Mouse (Mus musculus): ENCODE results near the gene Lman1l. TPM values are rescaled to one million over a fixed set of nuclear protein-coding genes. Genes with fewer than 3 reads are reported as not detected.

The Lman1l gene
- total and polyA plus RNA-seq, 2 experiments from 2014 or later = not detected

DNA sequence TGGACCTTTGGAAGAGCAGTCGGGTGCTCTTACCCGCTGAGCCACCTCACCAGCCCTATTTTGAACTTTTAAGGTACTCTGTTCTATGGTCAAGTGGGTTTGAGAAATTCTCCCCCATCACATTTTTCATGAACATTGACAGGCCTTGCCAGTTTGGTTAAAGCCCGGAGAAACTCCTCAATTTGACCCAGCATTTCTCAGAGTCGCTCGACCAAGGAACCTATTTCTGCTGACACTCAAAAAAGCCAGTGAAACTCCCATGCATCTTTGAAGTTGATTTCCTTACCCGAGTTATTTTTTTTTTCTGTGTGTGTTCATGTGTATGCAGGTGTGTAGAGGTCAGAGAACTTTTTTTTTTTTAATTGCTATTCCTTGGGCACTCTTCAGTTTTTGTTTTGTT, 56.0 kb downstream of the Lman1l start:
- H3K27ac ChIP-seq (ENCODE audit: low read depth, low read length) = no peak overlapping the region
- H3K27me3 ChIP-seq (ENCODE audit: insufficient read depth, low read length) = no peaks in the 10 kb centered on the region
- no peaks in the 10 kb centered on the region for H3K9me3 ChIP-seq (ENCODE audit: low read length)
- TF ChIP-seq CTCF (IDR thresholded peaks at IDR 0.05) = no peak
- WGBS = 90% methylated on average over 6 of the region's 6 CpGs
- H3K4me1 ChIP-seq (ENCODE audit: insufficient read depth, low read length) = peaks cover 16% of the 10 kb centered on the region; the same call in 1 of the 2 replicates
- no peak overlapping the region for H3K4me2 ChIP-seq (ENCODE audit: low read depth, low read length, poor library complexity, severe bottlenecking)
- no peak overlapping the region for H3K9ac ChIP-seq (replicated peaks; ENCODE audit: low read length, poor library complexity, severe bottlenecking)
- peaks cover 16% of the 10 kb centered on the region for H3K36me3 ChIP-seq (ENCODE audit: insufficient read depth, low read length)
- H3K4me3 ChIP-seq (ENCODE audit: low read depth, low read length) = no peak overlapping the region
- no peak for ATAC-seq (ENCODE audit: low FRiP score)
- DNase-seq (ENCODE audit: low spot score) = no peak

DNA sequence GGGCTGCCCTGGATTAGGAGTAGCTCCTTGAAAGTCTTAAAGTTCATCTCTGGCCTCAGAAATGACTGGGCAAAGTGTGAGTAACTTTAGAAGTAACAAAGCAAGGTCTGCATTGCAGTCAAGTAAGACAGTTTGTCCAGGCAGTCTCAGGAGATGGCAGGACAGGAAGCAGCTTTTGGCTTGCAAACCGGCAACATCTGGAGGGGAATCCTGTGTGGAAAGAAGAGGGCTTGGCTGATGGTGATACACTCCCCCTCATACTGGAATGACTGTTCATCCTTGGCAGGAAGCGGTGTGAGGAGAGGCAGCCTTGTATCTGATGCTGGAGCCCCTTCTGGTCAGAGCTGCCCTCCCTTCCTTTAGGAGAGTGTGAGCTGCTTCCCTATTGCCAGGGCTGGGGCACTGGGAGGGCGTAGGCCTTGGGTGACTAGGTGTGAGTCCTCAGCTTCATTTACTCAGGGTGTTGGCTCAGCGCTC, 57.6 kb downstream of the Lman1l start:
- TF ChIP-seq CTCF (IDR thresholded peaks at IDR 0.05) = no peak
- H3K9me3 ChIP-seq (ENCODE audit: low read length) = no peaks in the 10 kb centered on the region
- no peak for DNase-seq (ENCODE audit: low spot score)
- H3K4me1 ChIP-seq (ENCODE audit: insufficient read depth, low read length) = peaks cover 16% of the 10 kb centered on the region; the same call in 1 of the 2 replicates
- no peak overlapping the region for H3K4me3 ChIP-seq (ENCODE audit: low read depth, low read length)
- no peak overlapping the region for H3K4me2 ChIP-seq (ENCODE audit: low read depth, low read length, poor library complexity, severe bottlenecking)
- no peaks in the 10 kb centered on the region for H3K27me3 ChIP-seq (ENCODE audit: insufficient read depth, low read length)
- no peak for ATAC-seq (ENCODE audit: low FRiP score)
- no peak overlapping the region for H3K27ac ChIP-seq (ENCODE audit: low read depth, low read length)
- WGBS = 87% methylated on average over 4 of the region's 4 CpGs
- peaks cover 1% of the 10 kb centered on the region for H3K36me3 ChIP-seq (ENCODE audit: insufficient read depth, low read length)
- 0 out of 2 replicates have a peak overlapping the region, but pooled peaks have one; percentile 29 for H3K9ac ChIP-seq (replicated peaks; ENCODE audit: low read length, poor library complexity, severe bottlenecking)

DNA sequence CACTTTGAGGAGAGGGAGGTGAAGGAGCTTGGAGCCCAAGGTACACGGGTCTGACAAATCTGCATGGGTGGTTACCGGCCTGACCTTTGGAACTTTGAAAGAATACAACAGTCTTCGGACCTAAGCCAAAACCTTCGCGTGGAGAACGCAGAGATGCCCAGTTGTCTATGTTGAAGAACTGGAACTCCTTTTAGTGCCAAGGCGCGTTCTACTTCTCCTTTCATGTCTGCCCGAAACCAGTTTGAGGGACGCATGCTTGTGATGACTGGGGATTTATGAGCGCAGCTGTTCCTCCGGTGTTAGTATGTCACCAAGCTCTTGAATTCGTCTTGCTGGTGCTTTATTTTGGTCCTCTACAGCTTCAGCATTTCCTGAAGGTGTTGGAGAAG, 58.9 kb downstream of the Lman1l start:
- H3K4me2 ChIP-seq (ENCODE audit: low read depth, low read length, poor library complexity, severe bottlenecking) = peak overlapping the region; percentile 84
- no peaks in the 10 kb centered on the region for H3K36me3 ChIP-seq (ENCODE audit: insufficient read depth, low read length)
- DNase-seq (ENCODE audit: low spot score) (no peak), ATAC-seq (ENCODE audit: low FRiP score) (no peak)
- peaks cover 16% of the 10 kb centered on the region; the same call in 1 of the 2 replicates for H3K4me1 ChIP-seq (ENCODE audit: insufficient read depth, low read length)
- no peaks in the 10 kb centered on the region for H3K27me3 ChIP-seq (ENCODE audit: insufficient read depth, low read length)
- H3K27ac ChIP-seq (ENCODE audit: low read depth, low read length) = no peak overlapping the region
- H3K9ac ChIP-seq (replicated peaks; ENCODE audit: low read length, poor library complexity, severe bottlenecking) = 0 out of 2 replicates have a peak overlapping the region, but pooled peaks have one; percentile 45
- 82% methylated on average over 13 of the region's 13 CpGs for WGBS
- H3K9me3 ChIP-seq (ENCODE audit: low read length) = no peaks in the 10 kb centered on the region
- TF ChIP-seq CTCF (IDR thresholded peaks at IDR 0.05) = no peak
- H3K4me3 ChIP-seq (ENCODE audit: low read depth, low read length) = peak overlapping the region; percentile 45

DNA sequence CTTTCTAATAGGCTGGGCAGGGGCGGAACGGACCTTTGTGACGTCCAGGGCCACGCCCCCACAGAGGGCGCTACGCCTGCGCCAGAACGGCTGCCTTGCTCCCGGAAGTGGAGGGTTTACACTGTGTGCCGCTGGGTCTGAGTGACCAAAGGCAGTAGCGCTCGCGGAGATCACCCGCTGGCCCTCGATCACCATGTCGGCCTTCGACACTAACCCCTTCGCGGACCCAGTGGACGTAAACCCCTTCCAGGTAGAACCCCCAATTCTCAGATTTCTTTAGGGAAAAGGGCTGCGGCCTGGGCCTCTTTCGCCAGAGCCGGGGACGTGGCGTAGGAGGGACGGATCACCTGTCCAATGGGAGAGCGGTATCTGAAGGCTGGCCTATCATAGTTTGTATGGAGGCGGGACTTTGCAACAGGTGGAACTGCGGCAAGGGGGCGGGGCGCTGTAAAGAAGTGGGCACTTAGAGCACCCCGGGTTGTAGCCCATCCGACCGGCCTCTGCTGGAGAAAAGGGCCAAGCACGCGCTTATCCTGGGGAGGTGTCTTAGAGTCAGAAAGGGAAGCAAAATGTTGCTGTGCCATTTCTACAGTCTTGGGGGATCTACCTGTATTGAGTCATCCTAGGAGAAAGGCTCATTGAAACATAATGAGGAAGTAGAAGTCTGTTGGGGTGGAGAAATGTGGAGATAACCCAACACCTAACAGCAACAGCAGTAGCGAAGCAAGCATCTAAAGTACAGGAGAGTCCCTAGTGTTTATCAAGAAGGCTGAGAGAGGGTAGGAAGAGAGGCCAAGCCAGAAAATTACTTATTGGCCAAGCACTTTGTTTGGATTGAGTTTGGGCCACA, 59.5 kb downstream of the Lman1l start, which contains the start of gene Scamp2:
TSS of gene Scamp2 (plus strand) at position 83 of the 850 bp plus-strand sequence.
- Histone ChIP-seq H3K4me1 (ENCODE audit: insufficient read depth, low read length) (peaks cover 16% of the 10 kb centered on the region; the same call in 1 of the 2 replicates), H3K27me3 (ENCODE audit: insufficient read depth, low read length) (no peaks in the 10 kb centered on the region), H3K9ac (replicated peaks; ENCODE audit: low read length, poor library complexity, severe bottlenecking) (peak within 1 kb of the TSS; percentile 45), H3K4me3 (ENCODE audit: low read depth, low read length) (peak within 1 kb of the TSS; percentile 45), H3K9me3 (ENCODE audit: low read length) (no peaks in the 10 kb centered on the region), H3K27ac (ENCODE audit: low read depth, low read length) (peak within 1 kb of the TSS; percentile 83), H3K36me3 (ENCODE audit: insufficient read depth, low read length) (no peaks in the 10 kb centered on the region), H3K4me2 (ENCODE audit: low read depth, low read length, poor library complexity, severe bottlenecking) (peak within 1 kb of the TSS; percentile 84)
- TF ChIP-seq CTCF (IDR thresholded peaks at IDR 0.05) = peak; percentile 52
- whole genome bisulfite sequencing = 1% methylated on average over 37 of the region's 37 CpGs
- ATAC-seq (ENCODE audit: low FRiP score) (peak; percentile 99), DNase-seq (ENCODE audit: low spot score) (peak; percentile 96)

DNA sequence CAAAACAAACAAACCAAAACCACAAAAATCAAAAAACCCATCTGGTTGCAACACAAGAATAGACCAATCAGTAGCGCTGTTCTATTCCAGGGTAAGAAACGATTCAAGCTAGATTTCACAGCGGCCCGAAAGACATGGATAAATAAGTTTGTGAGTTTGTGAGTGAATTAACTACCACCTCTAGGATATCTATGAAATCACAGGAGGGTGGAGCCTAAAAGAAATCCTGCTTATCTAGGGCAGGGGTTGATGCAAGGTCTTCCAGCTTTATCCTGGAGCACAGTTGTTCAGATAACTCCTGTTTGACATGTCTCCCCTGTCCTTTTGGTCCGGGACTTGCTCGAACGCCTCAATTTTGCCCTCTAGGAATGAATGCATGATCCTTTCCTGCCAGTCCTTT, 60.3 kb downstream of the Lman1l start:
- 25% methylated on average over 7 of the region's 7 CpGs for WGBS
- ATAC-seq (ENCODE audit: low FRiP score) = peak; percentile 21; the same call in 1 of the 2 replicates
- Histone ChIP-seq H3K9me3 (ENCODE audit: low read length) (no peaks in the 10 kb centered on the region), H3K27me3 (ENCODE audit: insufficient read depth, low read length) (no peaks in the 10 kb centered on the region), H3K27ac (ENCODE audit: low read depth, low read length) (peak overlapping the region; percentile 83), H3K9ac (replicated peaks; ENCODE audit: low read length, poor library complexity, severe bottlenecking) (peak overlapping the region; percentile 45), H3K4me3 (ENCODE audit: low read depth, low read length) (peak overlapping the region; percentile 45), H3K36me3 (ENCODE audit: insufficient read depth, low read length) (no peaks in the 10 kb centered on the region), H3K4me1 (ENCODE audit: insufficient read depth, low read length) (peaks cover 16% of the 10 kb centered on the region; the same call in 1 of the 2 replicates), H3K4me2 (ENCODE audit: low read depth, low read length, poor library complexity, severe bottlenecking) (peak overlapping the region; percentile 84)
- TF ChIP-seq CTCF (IDR thresholded peaks at IDR 0.05) = peak; percentile 20; the same call in 1 of the 2 replicates
- peak; percentile 47 for DNase-seq (ENCODE audit: low spot score)

DNA sequence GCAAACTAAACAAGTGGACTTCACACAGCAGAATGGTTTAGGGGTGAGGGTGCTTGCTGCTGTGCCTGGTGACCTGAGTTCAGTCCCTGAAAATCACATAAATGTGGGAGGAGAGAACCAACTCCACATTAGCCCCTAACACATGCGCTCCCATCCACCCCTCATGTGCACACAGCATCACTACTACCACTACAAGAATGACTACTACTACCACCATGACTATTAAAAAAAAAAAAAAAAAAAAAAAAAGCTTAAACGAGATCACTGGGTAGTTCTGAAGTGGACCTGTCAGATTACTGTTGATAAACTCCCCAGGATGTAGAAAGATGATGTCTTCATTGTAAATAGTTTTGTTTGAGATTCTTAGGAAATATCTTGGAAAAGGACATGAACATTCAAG, 61.0 kb downstream of the Lman1l start:
- DNase-seq (ENCODE audit: low spot score) = no peak
- no peak for TF ChIP-seq CTCF (IDR thresholded peaks at IDR 0.05)
- Histone ChIP-seq H3K9ac (replicated peaks; ENCODE audit: low read length, poor library complexity, severe bottlenecking) (no peak overlapping the region), H3K4me1 (ENCODE audit: insufficient read depth, low read length) (peaks cover 16% of the 10 kb centered on the region; the same call in 1 of the 2 replicates), H3K27ac (ENCODE audit: low read depth, low read length) (no peak overlapping the region), H3K4me3 (ENCODE audit: low read depth, low read length) (no peak overlapping the region), H3K9me3 (ENCODE audit: low read length) (no peaks in the 10 kb centered on the region), H3K4me2 (ENCODE audit: low read depth, low read length, poor library complexity, severe bottlenecking) (no peak overlapping the region), H3K27me3 (ENCODE audit: insufficient read depth, low read length) (no peaks in the 10 kb centered on the region), H3K36me3 (ENCODE audit: insufficient read depth, low read length) (no peaks in the 10 kb centered on the region)
- ATAC-seq (ENCODE audit: low FRiP score) = no peak
- WGBS = 73% methylated on average over 2 of the region's 2 CpGs
